Mouse (Mus musculus): ENCODE data around the gene Rhoc. TPM values are rescaled to one million over a fixed set of nuclear protein-coding genes. Genes with fewer than 3 reads are reported as not detected.

Rhoc gene
- total RNA-seq (2023): 1 to 10 TPM; 7.5 to 7.6 TPM

GRCm38 (mm10) chr3:104788075-104788474 is at the start of gene Rhoc:
Gene Rhoc (plus strand): TSS chr3:104788375.

GRCm38 (mm10) chr3:104780561-104781420 is 7.4 kb upstream of the Rhoc start, which contains the start of gene Ppm1j:
Gene Ppm1j (plus strand): TSS chr3:104781056.

GRCm38 (mm10) chr3:104781471-104781903 is 6.7 kb upstream of the Rhoc start, which contains the start of gene Fam19a3:
Gene Fam19a3 (minus strand): TSS chr3:104781840.

GRCm38 (mm10) chr3:104817991-104818748 is 30.0 kb downstream of the Rhoc start, which contains the start of gene Mov10:
Gene Mov10 (minus strand): TSS chr3:104818563.

Other genes with a start within 250 kb of the Rhoc start
- gene Slc16a1, start 149.7 kb upstream of the Rhoc start, total RNA-seq (2023): 1 to 10 TPM; 5.0 to 6.0 TPM
- not detected for gene Ppm1j, start 7.3 kb upstream of the Rhoc start, total RNA-seq (2023)
- not detected for gene Fam19a3, start 6.5 kb upstream of the Rhoc start, total RNA-seq (2023)
- gene Mov10, start 30.2 kb downstream of the Rhoc start, total RNA-seq (2023): 10 to 100 TPM; 15.4 to 16.9 TPM
- gene St7l, start 75.6 kb downstream of the Rhoc start, total RNA-seq (2023): 10 to 100 TPM; 22.9 to 29.7 TPM
- 100 to 1,000 TPM; 202 TPM for gene Capza1, start 76.1 kb downstream of the Rhoc start, total RNA-seq (2023)
- gene Wnt2b, start 173.5 kb downstream of the Rhoc start, total RNA-seq (2023): under 1 TPM; 0.21 to 0.97 TPM

Measured in monocyte, adult 59 days (primary cell).